Mouse (Mus musculus): ENCODE data around the gene Srp9. TPM values are rescaled to one million over a fixed set of nuclear protein-coding genes. Genes with fewer than 3 reads are reported as not detected.

Srp9 gene
- total RNA-seq, 4 experiments from 2014 or later = 53.4 to 66.8 (median 60.4) TPM

DNA sequence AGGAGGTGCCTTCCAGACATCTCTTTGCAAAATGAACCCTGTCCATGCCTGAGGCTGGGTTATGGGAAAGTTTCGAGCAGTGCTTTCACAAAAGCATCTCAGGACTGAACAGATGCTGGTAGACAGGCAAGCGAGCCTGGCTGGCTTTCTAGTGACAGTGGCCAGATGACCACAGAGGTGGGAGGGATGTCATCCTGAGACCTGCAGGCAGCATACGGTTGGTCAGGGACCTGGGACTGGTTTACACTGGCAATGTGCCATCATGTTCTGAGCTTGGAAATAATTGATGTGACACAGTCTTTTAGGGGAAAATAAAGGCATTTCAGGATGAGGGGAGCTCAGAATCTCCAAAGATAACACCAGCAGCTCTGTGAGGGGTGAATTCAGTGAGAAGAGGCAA is 19.5 kb upstream of the Srp9 start:
- DNase-seq (ENCODE audit: low spot score in 2 of 2) = no peak

DNA sequence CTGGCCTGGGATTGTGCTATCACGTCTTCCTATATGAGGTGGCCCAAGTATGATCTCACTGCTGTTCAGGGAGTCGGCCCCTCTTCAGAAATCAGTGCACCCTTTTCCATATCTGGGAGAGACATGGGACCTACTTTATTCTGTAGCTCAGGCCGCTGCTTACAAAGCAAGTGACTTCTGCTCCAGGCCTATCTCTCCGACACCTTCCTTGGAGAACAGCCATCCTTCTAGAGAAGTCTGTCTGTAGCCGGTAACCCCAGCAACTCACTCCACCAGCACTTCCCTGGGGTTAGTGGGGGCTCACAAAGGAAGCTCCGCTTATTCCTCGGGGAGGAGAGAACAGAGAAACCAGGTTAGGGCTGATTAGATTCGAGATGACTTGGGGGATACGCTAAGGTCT is 17.3 kb upstream of the Srp9 start:
- DNase-seq (ENCODE audit: low spot score in 2 of 2) = no peak

DNA sequence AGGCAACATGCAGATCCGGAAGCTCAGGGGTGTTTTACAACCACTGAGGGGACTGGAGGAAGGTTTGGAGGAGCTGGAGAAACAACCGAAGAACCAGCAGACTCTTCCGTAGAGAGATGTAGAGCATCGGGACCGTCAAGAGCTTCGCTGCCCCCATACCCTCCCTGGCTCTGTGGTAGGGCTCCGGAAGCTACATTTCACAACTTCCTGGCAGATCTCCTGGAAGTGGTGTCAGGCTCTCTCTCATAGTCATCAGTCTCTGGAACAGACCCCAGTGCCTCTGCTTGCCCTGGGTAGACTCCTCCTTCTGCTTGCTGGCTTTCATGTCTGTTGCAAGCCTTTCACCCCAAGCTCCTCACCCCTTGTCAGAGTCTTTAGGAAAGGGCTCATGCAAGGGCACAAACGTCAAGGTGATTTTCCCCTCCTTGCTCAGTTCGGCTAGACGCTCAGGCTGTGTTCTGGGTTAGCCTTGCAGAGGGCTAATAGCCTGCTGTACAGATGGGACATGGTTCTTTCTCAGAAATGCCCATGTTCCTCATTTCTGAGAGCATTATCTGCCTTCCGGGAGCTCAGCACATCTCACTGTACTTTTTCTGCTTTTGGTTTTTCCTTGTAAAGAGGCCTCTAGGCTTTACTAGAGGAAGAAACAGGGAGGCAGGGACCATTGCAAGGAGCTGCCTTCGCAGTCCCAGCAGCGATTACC is 16.0 kb upstream of the Srp9 start:
- no peak for DNase-seq (ENCODE audit: low spot score in 2 of 2)

GRCm38 (mm10) chr1:182110185-182110584 is 14.4 kb upstream of the Srp9 start:
- DNase-seq (ENCODE audit: low spot score in 2 of 2) = no peak

DNA sequence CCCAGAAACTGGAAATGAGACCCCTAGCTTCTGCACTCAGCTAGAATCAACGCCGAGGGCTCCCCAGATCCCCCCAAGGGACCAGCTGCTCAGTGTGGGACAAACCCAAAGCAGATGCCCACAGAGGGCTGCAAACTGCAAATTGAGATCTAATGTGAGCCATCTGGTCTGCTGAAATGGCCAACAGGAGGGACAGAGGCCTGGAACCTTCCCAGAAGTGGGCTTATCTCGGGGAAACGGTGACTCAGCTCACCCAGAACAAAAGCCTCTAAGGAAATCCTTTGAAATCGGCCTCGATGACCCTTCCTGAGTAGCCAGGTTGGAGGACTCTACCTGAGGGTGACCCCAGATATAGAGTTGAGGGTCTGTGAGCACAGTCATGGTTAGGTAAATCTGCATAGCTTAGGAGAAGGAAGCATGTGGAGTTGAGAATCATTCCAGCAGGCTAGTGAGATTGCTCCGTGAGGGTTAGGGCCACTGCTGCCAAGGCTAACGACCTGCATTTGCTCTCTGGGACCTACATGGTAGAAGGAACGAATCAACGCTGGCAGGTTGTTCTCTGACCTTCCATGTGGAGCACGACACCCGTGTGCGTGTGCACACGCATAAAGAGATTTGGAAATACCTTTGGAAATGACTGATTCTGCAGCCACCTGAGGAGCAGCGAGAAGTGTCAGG is 13.7 kb upstream of the Srp9 start:
- no peak for DNase-seq (ENCODE audit: low spot score in 2 of 2)

DNA sequence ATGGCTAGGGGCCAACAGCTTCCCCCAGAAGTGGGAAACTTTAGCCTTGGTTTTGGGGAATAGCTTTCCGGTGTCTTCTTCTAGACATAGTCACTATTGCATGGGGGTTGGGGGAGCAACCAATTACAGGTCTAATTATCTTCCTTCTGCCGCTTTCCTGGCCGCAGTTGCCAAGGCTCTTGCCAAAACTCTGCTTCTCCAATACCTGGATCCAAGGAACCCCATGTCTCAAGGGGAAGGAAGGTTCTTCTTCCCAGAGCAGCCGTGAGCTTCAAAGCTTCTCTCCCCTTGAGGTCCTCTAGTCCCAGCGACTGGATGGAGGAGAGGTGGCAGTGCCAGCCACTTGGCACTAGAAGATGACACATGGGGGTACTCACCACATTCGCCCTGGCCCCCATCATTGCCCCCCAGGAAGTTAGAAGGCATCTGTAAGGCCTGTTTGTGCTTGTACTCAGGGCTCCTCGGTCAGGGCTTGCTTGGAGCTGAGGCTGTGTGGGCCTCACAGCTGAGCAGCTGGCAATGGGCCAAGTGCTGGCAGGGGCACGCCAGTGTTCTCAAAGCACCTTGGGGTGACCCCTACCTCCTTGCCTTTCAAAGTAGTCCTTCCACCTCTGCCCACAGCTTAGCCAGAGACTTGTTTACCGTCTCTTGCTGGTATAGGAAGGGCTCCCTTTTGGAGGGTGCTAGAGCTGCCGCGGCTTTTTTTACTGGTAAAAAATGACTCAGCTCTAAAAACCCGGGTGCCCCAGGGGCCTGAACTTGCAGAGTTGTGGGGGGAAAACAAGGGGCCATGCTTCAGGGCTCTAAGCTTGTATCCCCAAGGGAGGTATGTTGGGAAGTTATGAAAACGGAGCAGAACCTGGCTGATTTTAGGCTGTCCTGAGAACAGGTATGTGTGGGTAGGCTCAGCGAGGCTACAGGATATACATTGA is 12.9 kb upstream of the Srp9 start:
- no peak for DNase-seq (ENCODE audit: low spot score in 2 of 2)

- DNase-seq (ENCODE audit: low spot score in 2 of 2) = no peak
Measured at GRCm38 (mm10) chr1:182112385-182112784, 12.2 kb upstream of the Srp9 start.

GRCm38 (mm10) chr1:182113131-182113530 is 11.4 kb upstream of the Srp9 start:
- no peak for DNase-seq (ENCODE audit: low spot score in 2 of 2)

DNA sequence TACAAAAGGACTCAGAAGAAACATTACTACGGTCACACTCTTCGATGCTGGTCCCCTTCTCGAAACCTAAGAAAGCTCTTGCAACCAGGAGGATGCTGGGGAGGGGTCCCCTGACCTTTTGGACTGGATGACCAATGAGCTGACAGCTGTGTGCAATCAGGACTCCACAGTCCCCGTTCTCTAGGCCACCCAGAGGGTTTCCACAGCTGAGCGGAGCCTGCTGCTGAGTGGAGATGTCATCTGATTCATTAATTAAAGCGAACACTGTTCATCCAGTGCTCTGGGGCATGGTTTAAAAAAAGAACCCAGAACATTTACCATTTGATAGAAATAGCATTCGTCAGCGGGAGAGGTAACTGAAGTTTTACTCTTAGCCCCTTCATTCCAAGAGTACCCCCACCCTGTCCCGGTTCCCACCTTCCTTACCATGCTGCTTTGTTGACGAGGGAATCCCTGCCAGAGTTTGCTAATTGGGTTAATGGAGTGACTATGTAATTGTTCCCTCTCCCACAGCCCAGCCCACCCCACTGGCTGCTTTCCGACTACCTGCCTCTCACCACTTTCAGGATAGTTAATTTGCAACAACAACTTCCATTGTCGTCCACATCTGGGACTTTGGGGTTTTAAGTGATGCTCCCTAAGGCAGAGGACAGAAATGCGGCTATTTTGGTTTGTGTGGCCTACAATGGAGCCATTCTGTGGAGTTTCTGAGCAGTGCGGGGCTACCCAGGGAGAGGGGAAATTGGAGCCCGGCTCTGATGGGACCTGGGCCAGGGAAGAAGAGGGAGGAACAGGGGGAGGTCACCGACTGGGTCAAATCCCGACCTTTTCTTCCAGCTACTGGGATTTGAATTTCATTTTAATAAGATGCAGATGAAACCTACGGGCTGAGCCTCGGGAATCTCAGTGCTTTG is 10.7 kb upstream of the Srp9 start:
- DNase-seq (ENCODE audit: low spot score in 2 of 2) = no peak

DNA sequence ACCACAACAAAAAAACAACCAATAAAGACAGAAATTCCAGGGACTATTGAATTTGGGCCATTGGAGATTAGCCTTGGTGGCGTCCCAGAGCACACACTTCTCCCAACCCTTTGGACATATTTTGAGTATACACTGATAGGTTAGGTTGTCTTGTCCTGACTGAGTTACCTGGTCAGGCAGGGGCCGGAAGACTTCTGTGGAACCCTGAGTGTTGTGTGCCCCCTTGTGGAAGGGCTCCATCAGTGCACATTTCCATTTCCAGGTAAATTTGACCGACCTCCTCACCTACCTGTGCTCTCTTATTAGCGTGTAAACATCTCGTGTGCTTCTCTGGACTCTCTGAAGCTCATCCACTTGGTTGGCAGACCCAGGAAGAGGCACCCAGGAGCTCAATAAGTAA is 9.3 kb upstream of the Srp9 start:
- DNase-seq (ENCODE audit: low spot score in 2 of 2) = peak in 1 of 2 experiments; percentile 18

GRCm38 (mm10) chr1:182115651-182116408 is 8.7 kb upstream of the Srp9 start:
- DNase-seq (ENCODE audit: low spot score in 2 of 2) = peak in 1 of 2 experiments; percentile 14

DNA sequence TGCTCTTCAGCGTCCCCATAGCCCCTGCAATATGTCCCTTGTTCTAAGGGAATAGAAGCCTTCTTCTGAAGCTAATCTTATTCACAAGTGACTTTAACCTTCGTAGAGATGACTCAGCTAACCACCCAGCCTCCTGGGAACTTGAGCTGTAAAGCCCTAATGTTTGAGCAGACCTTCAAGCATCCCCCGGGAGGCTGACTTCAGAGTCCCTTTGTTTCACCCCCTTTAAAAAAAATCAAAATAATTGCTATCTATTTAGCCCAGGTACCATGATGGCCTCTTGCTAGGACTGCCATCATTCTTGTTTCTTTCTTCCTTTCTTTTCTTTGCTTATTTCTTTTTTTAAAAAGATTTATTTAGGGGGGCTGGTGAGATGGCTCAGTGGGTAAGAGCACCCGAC is 2.1 kb upstream of the Srp9 start:
- no peak for DNase-seq (ENCODE audit: low spot score in 2 of 2)

- peak in 1 of 2 experiments; percentile 80 for DNase-seq (ENCODE audit: low spot score in 2 of 2)
Measured at GRCm38 (mm10) chr1:182124924-182125368, 409 bp downstream of the Srp9 start.

DNA sequence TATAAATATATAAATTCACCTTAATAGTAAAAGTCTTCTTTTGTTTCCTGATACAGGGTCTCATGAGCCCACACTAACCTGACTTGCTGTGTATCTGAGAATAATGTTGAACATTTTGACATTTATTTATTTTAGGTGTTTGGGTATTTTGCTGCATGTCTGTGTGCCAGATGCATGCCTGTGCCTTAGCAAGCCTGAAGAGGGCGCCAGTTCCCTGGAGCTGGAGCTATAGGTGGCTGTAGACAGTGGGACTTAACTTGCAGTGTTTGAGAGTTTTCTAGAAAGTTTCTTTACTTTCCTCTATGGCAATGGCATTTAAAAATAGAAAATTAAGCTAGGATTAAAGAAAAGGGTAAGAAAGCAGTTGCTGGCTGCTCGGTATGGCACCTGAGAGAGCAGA is 6.3 kb downstream of the Srp9 start:
- no peak for DNase-seq (ENCODE audit: low spot score in 2 of 2)

- DNase-seq (ENCODE audit: low spot score in 2 of 2) = no peak
Measured at GRCm38 (mm10) chr1:182137204-182138125, 12.9 kb downstream of the Srp9 start.

DNA sequence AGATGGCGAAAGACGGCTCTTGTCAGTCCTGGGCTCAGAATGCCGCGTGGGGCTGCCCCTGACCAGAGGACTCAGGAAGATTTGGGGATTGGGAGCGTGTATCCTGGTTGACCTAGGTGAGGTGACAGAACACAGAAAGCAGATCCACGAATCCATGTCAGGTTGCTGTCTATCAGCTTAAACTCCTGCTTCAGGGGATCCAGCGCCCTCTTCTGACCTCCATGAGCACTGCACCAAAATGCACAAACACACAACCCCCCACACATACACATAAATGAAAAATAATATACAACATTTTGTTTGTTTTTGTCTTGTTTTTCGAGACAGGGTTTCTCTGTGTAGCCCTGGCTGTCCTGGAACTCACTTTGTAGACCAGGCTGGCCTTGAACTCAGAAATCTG is 13.6 kb downstream of the Srp9 start:
- DNase-seq (ENCODE audit: low spot score in 2 of 2) = no peak

- DNase-seq (ENCODE audit: low spot score in 2 of 2) = peak in 1 of 2 experiments; percentile 7
Measured at GRCm38 (mm10) chr1:182139937-182140336, 15.4 kb downstream of the Srp9 start.

DNA sequence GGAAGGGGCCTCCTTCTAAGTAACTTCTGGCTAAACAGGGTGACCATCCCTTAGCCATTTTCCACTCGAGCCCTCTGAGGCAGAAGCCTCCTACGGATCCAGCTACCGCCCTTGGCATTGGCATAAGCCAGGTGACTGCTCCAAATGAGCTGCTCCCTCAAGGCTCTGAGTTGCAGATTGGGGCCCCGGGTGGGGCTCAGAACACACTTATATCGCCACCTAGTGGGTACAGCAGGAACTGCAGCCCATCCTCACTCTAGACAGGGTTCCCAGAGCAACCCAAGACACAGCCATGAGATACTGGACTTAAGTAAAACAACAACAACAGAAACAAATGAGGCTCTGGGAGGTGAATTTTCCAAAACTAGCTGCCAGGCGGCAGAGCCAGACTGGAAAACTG is 15.8 kb downstream of the Srp9 start:
- DNase-seq (ENCODE audit: low spot score in 2 of 2) = peak; percentile 37 to 60

GRCm38 (mm10) chr1:182142725-182143124 is 18.2 kb downstream of the Srp9 start:
- DNase-seq (ENCODE audit: low spot score in 2 of 2) = no peak

Measured in left cerebral cortex, adult 8-10 months (tissue).